Mouse (Mus musculus) neural tube, embryonic 11.5 days (tissue): ENCODE data around the gene Maml3. TPM values are rescaled to one million over a fixed set of nuclear protein-coding genes. Genes with fewer than 3 reads are reported as not detected.

ENCODE experiments used
- ATAC-seq: fragments of 200-750 bp; cut with Nextera tagmentation; 2 replicates; pipeline ENCODE4 v1.8.0; 2017; ENCODE audit warnings: moderate number of reproducible peaks, mild to moderate bottlenecking, moderate TSS enrichment, moderate library complexity; ENCODE audit not compliant: insufficient read depth, low FRiP score, low TSS enrichment
- DNase-seq: peaks from one replicate; pipeline ENCODE4 v3.0.0-alpha.2; 2015; ENCODE audit warnings: low spot score
- H3K27ac ChIP-seq: fragments of 300-500 bp; sonication (generic); 2 replicates; pipeline ENCODE4 v1.5.1; 2014; ENCODE audit warnings: low read depth, mild to moderate bottlenecking, low read length
- H3K27me3 ChIP-seq: fragments of 300-500 bp; sonication (generic); 2 replicates; pipeline ENCODE4 v1.6.1; 2014; ENCODE audit warnings: mild to moderate bottlenecking, low read length, mixed read lengths; ENCODE audit not compliant: control insufficient read depth, insufficient read depth
- H3K36me3 ChIP-seq: fragments of 300-500 bp; sonication (generic); 2 replicates; pipeline ENCODE4 v1.6.1; 2014; ENCODE audit warnings: mild to moderate bottlenecking, low read length, moderate library complexity, mixed read lengths; ENCODE audit not compliant: control insufficient read depth, insufficient read depth
- H3K4me1 ChIP-seq: fragments of 300-500 bp; sonication (generic); 2 replicates; pipeline ENCODE4 v1.6.1; 2014; ENCODE audit warnings: low read length, mixed read lengths; ENCODE audit not compliant: control insufficient read depth, insufficient read depth
- H3K4me2 ChIP-seq: fragments of 300-500 bp; sonication (generic); 2 replicates; pipeline ENCODE4 v1.6.1; 2014; ENCODE audit warnings: low read depth, mild to moderate bottlenecking, moderate library complexity
- H3K4me3 ChIP-seq: fragments of 300-500 bp; sonication (generic); 2 replicates; pipeline ENCODE4 v1.5.1; 2014; ENCODE audit warnings: low read depth, low read length
- H3K9ac ChIP-seq: fragments of 300-500 bp; sonication (generic); 2 replicates; pipeline ENCODE4 v1.6.1; 2014; ENCODE audit warnings: mild to moderate bottlenecking, low read length
- H3K9me3 ChIP-seq: fragments of 300-500 bp; sonication (generic); 2 replicates; pipeline ENCODE4 v1.6.1; 2016; ENCODE audit warnings: low read length; ENCODE audit not compliant: control insufficient read depth
- WGBS: fragments of 180-500 bp; shearing (Covaris S2); extraction: QIAGEN DNeasy Blood & Tissue Kit; methylation state at CpG from one replicate; pipeline ENCODE4 v1.1.7; 2014; 5-methylcytosine and 5-hydroxymethylcytosine counted together
- polyA plus RNA-seq: library from polyadenylated mRNA; unstranded; fragments of >200 nt; fragmentation: Nextera tagmentation; extraction: Ambion mirVana; gene quantifications from 2 replicates; pipeline ENCODE4 v1.2.1, GENCODE M21; 2014

The Maml3 gene
- polyA plus RNA-seq, 1 experiment from 2014 or later = 8.1 TPM

DNA sequence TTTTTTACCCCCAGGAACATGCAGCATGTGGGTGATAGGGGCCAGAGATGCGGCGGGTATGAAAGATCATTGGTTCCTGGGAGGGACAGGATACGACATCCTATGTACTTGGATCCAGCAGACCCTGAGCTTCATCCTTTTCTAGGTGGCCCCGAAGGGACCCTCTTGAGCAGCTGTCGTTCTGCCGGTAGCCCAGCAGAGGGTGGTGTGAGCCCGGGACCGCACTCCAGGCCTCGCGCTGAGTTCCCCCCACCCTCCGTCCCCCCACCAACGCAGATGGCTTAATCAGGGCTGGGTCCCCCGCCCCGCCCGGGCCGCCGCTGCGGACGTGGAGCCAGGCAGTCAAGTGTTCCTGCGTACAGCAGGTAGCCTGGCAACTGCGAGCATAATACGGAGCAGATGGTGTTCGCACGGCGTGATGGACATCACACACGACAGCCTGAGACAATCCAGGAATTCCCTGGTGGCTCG is 403.6 kb downstream of the Maml3 start:
- no peaks in the 10 kb centered on the region for H3K36me3 ChIP-seq
- peak; percentile 97 for ATAC-seq
- DNase-seq = peak; percentile 94
- H3K27me3 ChIP-seq = no peaks in the 10 kb centered on the region
- H3K4me3 ChIP-seq = peak overlapping the region; percentile 20; the same call in 1 of the 2 replicates
- peak overlapping the region; percentile 39 for H3K4me2 ChIP-seq
- peak overlapping the region; percentile 95 for H3K27ac ChIP-seq
- WGBS = 1% methylated on average over 27 of the region's 27 CpGs
- H3K9me3 ChIP-seq = no peaks in the 10 kb centered on the region
- H3K4me1 ChIP-seq = peaks cover 14% of the 10 kb centered on the region; the same call in 1 of the 2 replicates
- peak overlapping the region; percentile 68 for H3K9ac ChIP-seq

DNA sequence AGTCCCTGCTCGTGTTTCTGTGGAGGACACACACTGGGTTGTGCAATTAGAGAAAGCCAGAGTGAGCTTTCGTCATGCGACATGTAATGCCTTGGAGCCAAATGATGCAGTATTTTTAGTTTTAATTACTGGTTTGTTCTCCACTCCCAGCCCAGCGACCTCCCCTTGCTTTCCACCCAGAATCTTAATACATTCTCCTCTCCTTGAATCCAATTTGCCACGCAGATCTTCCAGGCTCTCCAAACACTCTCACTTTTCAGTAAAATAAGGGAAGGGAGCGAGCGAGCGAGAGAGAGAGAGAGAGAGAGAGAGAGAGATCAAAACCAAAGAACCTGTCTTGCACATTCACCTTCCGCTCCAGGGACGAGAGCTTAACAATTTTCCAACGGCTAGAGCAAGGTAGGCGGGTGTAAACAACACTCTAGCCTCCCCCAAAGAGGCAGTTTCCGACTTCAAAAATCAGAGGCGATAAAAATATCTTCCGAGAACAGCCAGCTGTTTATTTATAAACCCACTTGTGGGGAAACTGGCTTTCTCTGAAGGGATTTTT is 404.1 kb downstream of the Maml3 start:
- Histone ChIP-seq H3K27ac (0 out of 2 replicates have a peak overlapping the region, but pooled peaks have one; percentile 95), H3K4me3 (no peak overlapping the region)
- 45% methylated on average over 15 of the region's 15 CpGs for WGBS

DNA sequence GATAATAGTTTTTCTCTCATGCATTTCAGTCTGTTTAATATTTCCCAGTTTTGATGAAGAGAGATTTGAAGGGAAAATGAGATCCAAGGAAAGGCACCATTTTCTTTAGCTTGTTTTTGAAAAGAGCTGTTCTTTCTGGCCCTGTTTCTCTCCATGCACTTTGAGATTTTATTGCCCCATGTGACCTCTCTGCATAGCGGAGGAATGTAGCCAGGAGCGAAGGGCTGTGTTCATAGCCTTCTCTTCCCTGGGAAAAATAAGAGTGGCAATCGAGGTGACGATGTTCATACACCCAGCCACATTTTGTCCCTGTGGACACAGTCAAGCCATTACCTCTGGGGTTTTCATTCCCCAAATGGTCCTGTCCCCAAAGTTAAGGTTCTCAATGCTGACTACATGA is 404.8 kb downstream of the Maml3 start:
- 34% methylated on average over 4 of the region's 4 CpGs for WGBS
- H3K27me3 ChIP-seq = no peaks in the 10 kb centered on the region
- no peaks in the 10 kb centered on the region for H3K36me3 ChIP-seq
- no peak overlapping the region for H3K4me2 ChIP-seq
- no peak overlapping the region for H3K9ac ChIP-seq
- no peak overlapping the region for H3K4me3 ChIP-seq
- no peak overlapping the region for H3K27ac ChIP-seq
- DNase-seq = no peak
- peaks cover 14% of the 10 kb centered on the region; the same call in 1 of the 2 replicates for H3K4me1 ChIP-seq
- no peak for ATAC-seq
- H3K9me3 ChIP-seq = no peaks in the 10 kb centered on the region

More for the DNA sequence above, 404.1 kb downstream of the Maml3 start:
- Histone ChIP-seq H3K4me1 (peaks cover 14% of the 10 kb centered on the region; the same call in 1 of the 2 replicates), H3K9me3 (no peaks in the 10 kb centered on the region), H3K9ac (0 out of 2 replicates have a peak overlapping the region, but pooled peaks have one; percentile 68), H3K27me3 (no peaks in the 10 kb centered on the region), H3K36me3 (no peaks in the 10 kb centered on the region), H3K4me2 (peak overlapping the region; percentile 39)
- peak; percentile 18 for DNase-seq
- ATAC-seq = no peak

DNA sequence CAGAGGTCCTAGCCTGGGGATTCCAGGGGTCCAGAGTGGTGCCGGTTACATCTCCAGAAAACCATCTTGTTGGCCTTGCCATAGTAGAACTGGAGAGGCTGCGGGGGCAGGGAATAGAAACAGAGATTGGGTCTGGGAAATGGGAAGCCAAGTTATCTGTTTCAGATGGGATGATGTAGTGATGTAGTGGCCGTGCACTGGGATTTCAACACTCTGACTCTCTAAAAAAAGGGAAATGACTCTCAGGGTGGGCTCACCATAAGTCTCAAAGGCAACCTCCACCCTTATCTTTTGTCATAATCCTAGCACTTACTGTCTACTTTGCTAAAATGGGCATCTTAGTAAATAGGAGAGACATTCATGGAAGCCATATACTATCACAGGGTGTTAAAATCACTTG is 406.9 kb downstream of the Maml3 start:
- Histone ChIP-seq H3K9me3 (no peaks in the 10 kb centered on the region), H3K36me3 (no peaks in the 10 kb centered on the region), H3K9ac (no peak overlapping the region), H3K4me1 (peaks cover 14% of the 10 kb centered on the region; the same call in 1 of the 2 replicates), H3K27ac (no peak overlapping the region), H3K4me3 (no peak overlapping the region), H3K4me2 (no peak overlapping the region), H3K27me3 (no peaks in the 10 kb centered on the region)
- no peak for DNase-seq
- WGBS = 92% methylated on average over 3 of the region's 3 CpGs
- no peak for ATAC-seq

DNA sequence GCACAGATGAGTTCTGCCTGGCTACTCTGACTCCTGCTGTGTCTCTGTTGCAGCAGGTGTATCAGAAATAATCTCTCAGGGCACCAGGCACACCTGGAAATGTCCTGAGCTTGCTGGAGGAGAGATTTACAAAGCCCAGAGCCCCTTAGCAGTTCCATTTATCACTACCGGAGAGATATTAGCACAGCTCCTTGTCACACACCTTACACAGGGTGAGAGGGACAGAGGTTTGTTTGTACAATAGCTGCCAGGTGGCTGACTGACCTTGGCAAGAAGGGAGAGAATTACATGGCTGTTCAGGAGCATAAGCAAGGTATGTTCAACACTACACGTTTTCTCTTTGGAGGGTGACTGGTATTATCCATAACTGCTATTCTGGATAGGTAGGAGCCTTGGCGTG is 409.2 kb downstream of the Maml3 start:
- H3K27ac ChIP-seq = no peak overlapping the region
- WGBS = 90% methylated on average over 3 of the region's 3 CpGs
- ATAC-seq = no peak

DNA sequence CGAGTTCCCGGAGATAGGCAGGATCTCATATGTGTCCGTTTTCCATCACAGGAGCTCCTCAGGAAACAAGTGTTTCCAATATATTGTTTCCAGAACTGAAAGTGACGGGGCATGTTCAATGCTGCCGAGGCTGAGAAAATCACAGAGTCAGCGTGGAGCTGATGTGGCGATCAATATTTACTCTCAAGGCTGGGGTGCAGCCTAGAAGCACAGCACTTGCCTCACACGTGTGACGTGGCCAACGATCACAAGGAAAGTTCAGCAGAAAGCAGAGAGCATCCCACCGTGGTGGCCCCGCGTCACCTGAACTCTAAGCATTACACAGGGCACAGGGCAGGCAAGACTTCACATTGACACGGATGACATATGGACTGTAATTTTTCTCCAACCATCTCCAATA is 410.3 kb downstream of the Maml3 start:
- DNase-seq (no peak), ATAC-seq (no peak)
- peaks cover 8% of the 10 kb centered on the region for H3K36me3 ChIP-seq
- no peak overlapping the region for H3K4me2 ChIP-seq
- H3K27ac ChIP-seq = no peak overlapping the region
- H3K9ac ChIP-seq = no peak overlapping the region
- no peaks in the 10 kb centered on the region for H3K4me1 ChIP-seq
- WGBS = 92% methylated on average over 14 of the region's 14 CpGs
- H3K27me3 ChIP-seq = no peaks in the 10 kb centered on the region
- no peak overlapping the region for H3K4me3 ChIP-seq
- no peaks in the 10 kb centered on the region for H3K9me3 ChIP-seq

More for the DNA sequence above, 409.2 kb downstream of the Maml3 start:
- no peaks in the 10 kb centered on the region for H3K27me3 ChIP-seq
- no peaks in the 10 kb centered on the region for H3K9me3 ChIP-seq
- H3K9ac ChIP-seq = no peak overlapping the region
- no peak for DNase-seq
- no peak overlapping the region for H3K4me3 ChIP-seq
- no peaks in the 10 kb centered on the region for H3K36me3 ChIP-seq
- H3K4me2 ChIP-seq = no peak overlapping the region
- 0 out of 2 replicates have a peak, but pooled peaks cover 2% of the 10 kb centered on the region for H3K4me1 ChIP-seq

DNA sequence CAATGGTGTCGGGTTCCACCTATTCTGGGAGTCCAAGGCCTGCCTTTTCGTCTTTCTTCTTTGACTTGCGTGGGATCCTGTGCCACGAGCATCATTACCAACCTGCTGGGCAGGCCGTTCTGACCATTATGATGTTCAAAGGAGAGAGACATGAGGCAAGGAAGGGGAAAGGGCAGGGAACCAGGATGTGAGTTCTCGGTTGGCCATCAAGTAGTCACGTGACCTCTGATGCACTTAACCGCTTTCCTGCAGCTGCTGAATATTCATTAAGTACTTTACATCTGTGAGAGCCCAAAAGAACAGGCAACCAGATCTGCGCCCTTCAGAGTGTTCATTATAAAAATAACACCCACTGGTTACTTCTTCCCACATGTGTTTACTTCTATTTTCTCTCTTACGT is 411.7 kb downstream of the Maml3 start:
- peaks cover 8% of the 10 kb centered on the region for H3K36me3 ChIP-seq
- no peak for ATAC-seq
- no peak overlapping the region for H3K4me2 ChIP-seq
- no peak overlapping the region for H3K27ac ChIP-seq
- H3K9me3 ChIP-seq = no peaks in the 10 kb centered on the region
- H3K4me1 ChIP-seq = no peaks in the 10 kb centered on the region
- H3K4me3 ChIP-seq = no peak overlapping the region
- WGBS = 81% methylated on average over 10 of the region's 10 CpGs
- H3K27me3 ChIP-seq = no peaks in the 10 kb centered on the region
- no peak overlapping the region for H3K9ac ChIP-seq
- no peak for DNase-seq

DNA sequence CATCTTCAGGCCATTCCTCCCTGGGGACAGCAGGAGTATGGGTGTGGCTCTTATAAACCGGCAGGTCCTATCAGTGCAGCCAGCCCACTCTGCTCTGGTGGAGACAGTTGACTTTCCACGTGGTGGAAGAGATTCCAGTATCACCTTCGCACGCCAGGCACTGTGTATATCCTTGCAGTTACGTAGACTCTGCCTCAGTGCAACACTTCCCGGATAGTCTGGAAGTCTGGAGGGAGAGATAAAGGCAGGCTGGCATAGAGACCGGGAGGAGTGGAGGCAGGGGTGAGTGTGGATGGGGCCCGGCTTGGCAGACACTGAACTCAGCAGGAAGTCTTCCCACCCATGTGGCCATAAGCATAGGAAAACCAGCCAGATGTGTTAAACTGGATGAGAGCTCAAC is 416.2 kb downstream of the Maml3 start:
- Histone ChIP-seq H3K4me2 (no peak overlapping the region), H3K9me3 (no peaks in the 10 kb centered on the region), H3K27ac (no peak overlapping the region), H3K36me3 (peaks cover 8% of the 10 kb centered on the region), H3K4me3 (no peak overlapping the region), H3K27me3 (no peaks in the 10 kb centered on the region), H3K9ac (no peak overlapping the region), H3K4me1 (no peaks in the 10 kb centered on the region)
- 88% methylated on average over 8 of the region's 8 CpGs for WGBS
- no peak for DNase-seq
- no peak for ATAC-seq

DNA sequence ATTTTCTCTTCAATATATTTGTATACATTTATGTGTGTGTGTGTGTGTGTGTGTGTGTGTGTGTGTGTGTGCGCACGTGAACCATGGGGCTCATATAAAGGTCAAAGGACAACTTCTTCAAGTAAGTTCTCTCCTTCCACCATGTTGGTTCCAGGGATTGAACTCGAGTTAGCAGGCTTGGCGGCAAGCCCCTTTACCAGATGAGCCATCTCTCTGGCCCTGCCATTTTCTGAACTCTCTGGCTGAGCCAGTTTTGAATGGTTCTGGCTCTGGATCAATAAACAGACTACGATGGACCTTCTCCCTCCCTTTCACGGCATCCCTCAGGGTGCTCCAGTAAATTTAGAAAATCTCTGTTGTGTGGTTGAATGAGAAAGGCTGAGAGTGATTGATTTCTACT is 418.1 kb downstream of the Maml3 start:
- WGBS = 70% methylated on average over 6 of the region's 6 CpGs
- H3K4me2 ChIP-seq = no peak overlapping the region
- DNase-seq (no peak), ATAC-seq (no peak)
- no peak overlapping the region for H3K4me3 ChIP-seq
- H3K27ac ChIP-seq = no peak overlapping the region
- H3K27me3 ChIP-seq = no peaks in the 10 kb centered on the region
- no peaks in the 10 kb centered on the region for H3K9me3 ChIP-seq
- no peaks in the 10 kb centered on the region for H3K4me1 ChIP-seq
- H3K36me3 ChIP-seq = peaks cover 8% of the 10 kb centered on the region
- H3K9ac ChIP-seq = no peak overlapping the region
